10 mouse cellular contexts compared by ENCODE assay signal in the genomic region with DNA sequence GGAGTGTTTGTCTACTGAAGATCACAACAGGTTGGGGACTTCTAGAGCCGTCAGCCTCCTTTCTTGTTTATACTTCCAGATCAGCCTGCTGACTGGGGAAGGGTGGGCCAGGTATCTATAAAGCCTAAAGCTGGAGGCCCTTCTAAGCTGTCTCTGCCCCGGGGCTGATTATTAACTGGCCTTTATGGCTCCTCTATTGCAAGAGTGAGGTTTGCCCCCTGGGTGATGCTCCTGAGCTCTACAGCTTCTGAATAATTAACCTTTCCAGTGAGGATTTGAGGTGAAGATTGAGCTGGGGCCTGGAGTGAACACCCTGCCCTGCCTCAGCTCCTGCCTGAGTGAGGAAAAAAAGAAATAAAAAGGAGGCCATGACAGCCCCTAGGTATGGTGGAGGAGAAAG. TPM values are rescaled to one million over a fixed set of nuclear protein-coding genes. Genes with fewer than 3 reads are reported as not detected.
DNase-seq lines count a peak whose midpoint lies in the region; ATAC-seq and TF ChIP-seq lines count a peak whose summit lies in the region.
"Had no signal": no experiment of that assay in that cellular context is flagged by ENCODE, and none has a peak within 500 bp of the region (broad histone marks: within the 10 kb centered on the region; RNA-seq: fewer than 3 reads in every experiment).

A gene (minus strand): TSS at position 160 of the 400 bp plus-strand sequence.

- no peak for TF ChIP-seq CTCF in testis, adult 2 months (IDR thresholded peaks at IDR 0.05; ENCODE audit: control insufficient read depth, insufficient read depth, insufficient replicate concordance, low read depth, low read length)

- no peak for ATAC-seq in forebrain, embryonic 14.5 days
- ATAC-seq in forebrain, embryonic 12.5 days (ENCODE audit: low FRiP score), result no peak
- peak; percentile 78; the same call in 1 of the 2 replicates for ATAC-seq in kidney, embryonic 16.5 days (ENCODE audit: low FRiP score, low TSS enrichment)

- no peaks in the 10 kb centered on the region for H3K9me3 ChIP-seq in forebrain, embryonic 14.5 days (replicated peaks; ENCODE audit: control insufficient read depth, low read length)
- H3K9me3 ChIP-seq in forebrain, embryonic 12.5 days, result no peaks in the 10 kb centered on the region
- no peaks in the 10 kb centered on the region for H3K9me3 ChIP-seq in kidney, embryonic 16.5 days (ENCODE audit: low read length)
- H3K9me3 ChIP-seq: limb, embryonic 10.5 days had no signal

- no peak within 1 kb of the TSS for H3K4me2 ChIP-seq in forebrain, embryonic 14.5 days (ENCODE audit: low read length)
- no peak within 1 kb of the TSS for H3K4me2 ChIP-seq in forebrain, embryonic 12.5 days
- H3K4me2 ChIP-seq in kidney, embryonic 16.5 days (replicated peaks; ENCODE audit: low read depth, low read length), result peak within 1 kb of the TSS; percentile 40

- H3K4me3 ChIP-seq in forebrain, embryonic 14.5 days (ENCODE audit: low read depth, low read length), result no peak within 1 kb of the TSS
- H3K4me3 ChIP-seq in forebrain, embryonic 12.5 days (replicated peaks), result no peak within 1 kb of the TSS
- no peak within 1 kb of the TSS for H3K4me3 ChIP-seq in testis, adult 2 months (ENCODE audit: control insufficient read depth, low read depth, low read length)
- peak within 1 kb of the TSS; percentile 16 for H3K4me3 ChIP-seq in kidney, embryonic 16.5 days (ENCODE audit: low read length)
- H3K4me3 ChIP-seq: limb, embryonic 10.5 days had no signal

- H3K27ac ChIP-seq in forebrain, embryonic 14.5 days (ENCODE audit: low read depth, low read length), result no peak within 1 kb of the TSS
- no peak within 1 kb of the TSS for H3K27ac ChIP-seq in forebrain, embryonic 12.5 days
- H3K27ac ChIP-seq in testis, adult 2 months (ENCODE audit: control insufficient read depth, insufficient read depth, low read depth, low read length), result 0 out of 2 replicates have a peak within 1 kb of the TSS, but pooled peaks have one; percentile 30
- H3K27ac ChIP-seq in kidney, embryonic 16.5 days (ENCODE audit: low read length), result peak within 1 kb of the TSS; percentile 80
- H3K27ac ChIP-seq: limb, embryonic 10.5 days had no signal

- no peaks in the 10 kb centered on the region for H3K4me1 ChIP-seq in forebrain, embryonic 14.5 days (ENCODE audit: control insufficient read depth, insufficient read depth, low read length)
- peaks cover 4% of the 10 kb centered on the region for H3K4me1 ChIP-seq in forebrain, embryonic 12.5 days
- peaks cover 2% of the 10 kb centered on the region; the same call in 1 of the 2 replicates for H3K4me1 ChIP-seq in testis, adult 2 months (ENCODE audit: control insufficient read depth, insufficient read depth, low read length)
- H3K4me1 ChIP-seq in kidney, embryonic 16.5 days (ENCODE audit: insufficient read depth, low read length), result peaks cover 18% of the 10 kb centered on the region
- H3K4me1 ChIP-seq: limb, embryonic 10.5 days had no signal

- no peak for TF ChIP-seq POLR2A in testis, adult 2 months (IDR thresholded peaks at IDR 0.05; ENCODE audit: control insufficient read depth, low read depth, low read length)

- 82% methylated on average over 2 of the region's 2 CpGs for WGBS in forebrain, embryonic 14.5 days
- 84% methylated on average over 2 of the region's 2 CpGs for WGBS in forebrain, embryonic 12.5 days
- WGBS in kidney, embryonic 16.5 days, result 46% methylated on average over 2 of the region's 2 CpGs

- no peaks in the 10 kb centered on the region for H3K27me3 ChIP-seq in forebrain, embryonic 14.5 days (replicated peaks; ENCODE audit: control insufficient read depth, insufficient read depth, low read length)
- H3K27me3 ChIP-seq in forebrain, embryonic 12.5 days, result no peaks in the 10 kb centered on the region
- H3K27me3 ChIP-seq in testis, adult 2 months (ENCODE audit: control insufficient read depth, insufficient read depth, low read length), result no peaks in the 10 kb centered on the region
- no peaks in the 10 kb centered on the region for H3K27me3 ChIP-seq in kidney, embryonic 16.5 days (ENCODE audit: insufficient read depth, low read length)

- H3K36me3 ChIP-seq in forebrain, embryonic 14.5 days (ENCODE audit: control insufficient read depth, insufficient read depth, low read length), result no peaks in the 10 kb centered on the region
- H3K36me3 ChIP-seq in forebrain, embryonic 12.5 days (replicated peaks), result no peaks in the 10 kb centered on the region
- no peaks in the 10 kb centered on the region for H3K36me3 ChIP-seq in testis, adult 2 months (ENCODE audit: control insufficient read depth, insufficient read depth, low read length)
- no peaks in the 10 kb centered on the region for H3K36me3 ChIP-seq in kidney, embryonic 16.5 days (ENCODE audit: insufficient read depth, low read length)
- H3K36me3 ChIP-seq: limb, embryonic 10.5 days had no signal

- DNase-seq in forebrain, embryonic 14.5 days (ENCODE audit: low spot score), result no peak
- no peak for DNase-seq in testis, postnatal 14 days (ENCODE audit: low spot score)
- DNase-seq in urinary bladder, postnatal 10 days (ENCODE audit: low spot score), result no peak
- no peak for DNase-seq in embryo, embryonic 11 days
- DNase-seq in left cerebral cortex, postnatal 25 days (ENCODE audit: low spot score in 2 of 2), result no peak
- DNase-seq: lung, postnatal 4 days had no signal

- H3K9ac ChIP-seq in forebrain, embryonic 14.5 days (ENCODE audit: low read length), result no peak within 1 kb of the TSS
- no peak within 1 kb of the TSS for H3K9ac ChIP-seq in forebrain, embryonic 12.5 days
- peak within 1 kb of the TSS; percentile 42 for H3K9ac ChIP-seq in kidney, embryonic 16.5 days (replicated peaks; ENCODE audit: low read length)

- intact Hi-C loops in left cerebral cortex, postnatal 25 days (cut with DNase I), result no loop called here

RNA-seq across cellular contexts. Expression of the gene that starts here (rescaled TPM):
- 26.1 and 30.6 TPM in 2 replicates for polyA plus RNA-seq in forebrain, embryonic 14.5 days (2014; fragmentation: Nextera tagmentation; extraction: Ambion mirVana)
- 5.5 and 8.2 TPM in 2 replicates for polyA plus RNA-seq in forebrain, embryonic 12.5 days (2016; fragmentation: Nextera tagmentation; extraction: Ambion mirVana)
- 25.5 and 28.5 TPM in 2 replicates for polyA plus RNA-seq in testis, adult 2 months (2012; rRNA removed)
- polyA plus RNA-seq in kidney, embryonic 16.5 days (2015; fragmentation: Nextera tagmentation; extraction: Ambion mirVana), result 82.5 and 98.0 TPM in 2 replicates
- total RNA-seq in left cerebral cortex, postnatal 25 days (2021), result 1 to 10 TPM; 3.3 to 5.2 TPM
- polyA plus RNA-seq: limb, embryonic 10.5 days had no signal

Comparison
In these comparisons a context has a peak if more than half of its experiments do, and no peak if none do; other contexts are left out.
1. H3K27ac ChIP-seq: peak in testis, adult 2 months (single experiment) and kidney, embryonic 16.5 days (single experiment); none in forebrain, embryonic 14.5 days (single experiment) and forebrain, embryonic 12.5 days (single experiment).